Mouse (Mus musculus) layer of hippocampus, adult 2 months (tissue): ENCODE measurements around the gene Slc7a8. TPM values are rescaled to one million over a fixed set of nuclear protein-coding genes. Genes with fewer than 3 reads are reported as not detected.

Experiments used
- DNase-seq, 2 experiments: peaks; one replicate each; pipeline ENCODE4 v3.0.0; 2022; ENCODE audit warnings: low spot score in 2 of 2
- H3K27ac ChIP-seq: fragments of 200-600 bp; 2 replicates; pipeline ENCODE4 v1.8.1; 2022
- H3K4me3 ChIP-seq: fragments of 200-600 bp; 2 replicates; pipeline ENCODE4 v1.8.1; 2022; ENCODE audit warnings: mild to moderate bottlenecking
- CTCF ChIP-seq: fragments of 200-600 bp; conservative IDR thresholded peaks from 2 replicates; pipeline ENCODE4 v1.8.1; 2022; ENCODE audit warnings: antibody characterized with exemption, mild to moderate bottlenecking, moderate library complexity
- total RNA-seq, 2 experiments: library from RNA; stranded (reverse); gene quantifications; 2 replicates each; pipeline ENCODE4 v1.2.3; 2021

Gene Slc7a8
- total RNA-seq, 2 experiments from 2014 or later = 49.4 to 54.1 TPM

DNA sequence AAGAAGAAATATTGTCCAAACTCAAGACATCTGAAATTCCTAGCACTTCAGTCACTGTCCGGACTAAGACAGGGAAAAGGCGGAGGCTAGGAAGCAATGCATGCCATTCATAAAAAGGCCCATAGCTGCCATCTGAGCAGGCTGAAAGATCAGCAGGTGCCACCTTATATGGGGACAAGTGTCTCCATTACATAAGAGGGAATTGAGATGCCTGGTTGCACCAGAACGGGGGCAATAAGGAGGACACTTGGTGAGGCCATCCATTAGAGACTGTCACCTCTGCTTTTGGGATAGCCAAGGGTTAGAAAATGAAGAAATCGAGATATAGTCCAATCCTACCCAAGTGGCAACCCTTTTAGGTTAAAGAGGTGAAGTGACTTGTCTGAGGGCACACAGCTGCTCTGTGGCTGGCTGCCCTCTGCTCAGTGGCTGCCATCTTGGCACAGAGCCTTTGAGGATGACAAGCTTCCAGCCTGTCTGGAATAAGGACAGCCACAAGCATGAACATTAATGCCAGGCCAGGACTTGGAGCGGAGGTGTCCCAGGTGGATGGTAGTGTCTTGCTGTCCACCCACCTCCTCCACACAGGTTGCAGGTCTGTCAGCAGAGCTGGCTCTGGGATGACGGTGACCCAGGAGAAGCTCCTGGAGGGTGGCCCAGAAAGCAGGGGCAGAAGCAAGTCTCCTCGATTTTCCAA is 60.9 kb downstream of the Slc7a8 start:
- no peak for DNase-seq
- no peak overlapping the region for H3K27ac ChIP-seq
- no peak overlapping the region for H3K4me3 ChIP-seq
- TF ChIP-seq CTCF = no peak

DNA sequence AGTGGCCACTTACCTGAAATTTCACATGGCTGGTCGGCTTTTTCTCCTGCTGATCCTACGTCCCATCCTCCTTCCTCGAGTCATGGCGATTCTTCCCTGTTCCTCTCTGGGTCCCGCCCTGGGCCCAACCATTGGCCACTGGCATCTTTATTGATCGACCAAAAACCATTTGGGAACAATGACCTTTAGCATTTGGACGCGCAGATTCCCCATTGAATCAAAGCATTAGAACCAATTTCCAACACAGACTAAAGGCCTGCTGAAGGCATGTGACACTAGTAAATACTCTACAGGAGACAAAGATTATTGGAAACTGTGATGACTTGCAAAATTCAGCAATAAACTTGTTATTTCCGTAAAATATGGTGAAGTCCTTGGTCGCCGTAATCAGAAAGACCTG is 61.7 kb downstream of the Slc7a8 start:
- DNase-seq = no peak
- no peak overlapping the region for H3K4me3 ChIP-seq
- TF ChIP-seq CTCF = no peak
- no peak overlapping the region for H3K27ac ChIP-seq

- no peak overlapping the region for H3K4me3 ChIP-seq
- no peak for TF ChIP-seq CTCF
- no peak overlapping the region for H3K27ac ChIP-seq
- no peak for DNase-seq
These were observed 66.3 kb downstream of the Slc7a8 start for GRCm38 (mm10) chr14:54715402-54715801.

DNA sequence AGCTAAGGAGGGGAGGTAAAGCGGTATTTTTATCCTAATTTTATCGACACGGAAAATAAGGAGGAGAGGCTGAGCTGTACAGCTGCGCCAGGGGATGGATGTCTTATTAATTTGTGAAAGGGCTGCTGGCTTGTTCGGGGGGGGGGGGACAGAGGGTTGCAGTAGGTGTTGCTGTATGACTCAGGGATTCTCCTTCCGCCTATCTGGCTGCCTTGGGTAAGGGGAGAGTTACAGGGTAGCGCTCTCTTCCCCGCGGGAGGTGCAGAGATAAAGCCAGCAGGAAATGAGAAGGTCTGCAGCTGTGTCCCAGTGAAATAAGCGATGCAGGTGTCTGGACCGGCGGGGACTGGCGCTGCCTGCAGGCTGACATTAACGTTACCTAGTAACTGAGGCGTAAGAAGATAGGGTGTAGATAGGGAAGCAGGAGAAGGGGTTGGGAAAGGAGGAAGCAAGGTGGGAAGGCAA is 67.1 kb downstream of the Slc7a8 start:
- Histone ChIP-seq H3K4me3 (peak overlapping the region; percentile 55), H3K27ac (peak overlapping the region; percentile 75)
- TF ChIP-seq CTCF = no peak
- DNase-seq = no peak

- peak; percentile 79 to 83 for DNase-seq
These were observed 67.6 kb downstream of the Slc7a8 start for GRCm38 (mm10) chr14:54714121-54714520.

GRCm38 (mm10) chr14:54712861-54713260 is 68.9 kb downstream of the Slc7a8 start:
- no peak overlapping the region for H3K4me3 ChIP-seq
- 0 out of 2 replicates have a peak overlapping the region, but pooled peaks have one; percentile 32 for H3K27ac ChIP-seq
- DNase-seq = no peak
- TF ChIP-seq CTCF = no peak

More at GRCm38 (mm10) chr14:54714121-54714520, 67.6 kb downstream of the Slc7a8 start:
- H3K4me3 ChIP-seq = peak overlapping the region; percentile 55
- peak; percentile 98 for TF ChIP-seq CTCF
- peak overlapping the region; percentile 75 for H3K27ac ChIP-seq

DNA sequence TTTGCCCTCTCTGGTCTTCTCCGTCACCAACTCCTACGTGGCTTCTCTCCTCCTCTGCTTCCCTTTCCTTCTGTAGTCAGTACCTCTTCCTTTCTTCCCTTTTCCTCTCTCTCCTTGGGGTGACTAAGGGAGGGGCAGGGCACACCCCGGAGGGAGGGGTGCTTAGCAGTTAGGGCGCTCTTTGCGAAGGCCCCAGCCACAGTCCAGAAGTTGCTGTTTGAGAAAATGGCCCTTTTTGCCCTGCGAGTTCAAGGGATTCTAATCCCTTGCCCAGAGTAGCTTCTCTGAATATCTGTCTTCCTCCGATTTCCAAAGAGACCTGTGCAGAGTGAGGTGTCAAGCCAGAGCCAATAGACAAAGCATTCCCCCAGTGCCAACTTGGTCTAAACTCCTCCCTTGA is 69.7 kb downstream of the Slc7a8 start, which contains the start of gene Cebpe:
Gene Cebpe, minus strand, starts transcription at position 101 of the 400 bp plus-strand sequence.
- Histone ChIP-seq H3K4me3 (no peak within 1 kb of the TSS), H3K27ac (0 out of 2 replicates have a peak within 1 kb of the TSS, but pooled peaks have one; percentile 32)
- TF ChIP-seq CTCF = no peak
- no peak for DNase-seq

DNA sequence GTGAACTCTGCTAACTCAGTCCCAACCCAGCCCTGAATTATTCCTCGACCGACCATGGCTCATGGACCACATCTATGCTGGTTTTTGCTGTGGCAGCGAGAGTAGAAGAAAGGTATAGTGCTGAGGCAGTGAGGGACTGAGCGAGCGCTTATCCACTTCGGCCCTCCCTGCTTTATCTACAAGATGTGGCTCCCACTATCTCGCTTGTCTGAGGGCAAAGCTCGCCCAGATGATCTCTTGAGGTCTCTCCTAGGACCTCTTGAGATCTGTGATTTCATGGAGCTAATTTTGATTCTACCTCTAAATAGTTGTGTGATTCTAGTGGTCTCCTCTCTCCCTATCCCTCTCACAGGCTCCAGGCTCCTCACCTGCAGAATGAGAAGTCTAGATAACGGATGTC is 72.7 kb downstream of the Slc7a8 start:
- Histone ChIP-seq H3K4me3 (no peak overlapping the region), H3K27ac (no peak overlapping the region)
- no peak for TF ChIP-seq CTCF
- DNase-seq = no peak

- H3K27ac ChIP-seq = no peak overlapping the region
- no peak for TF ChIP-seq CTCF
- no peak for DNase-seq
- no peak overlapping the region for H3K4me3 ChIP-seq
These were observed 75.0 kb downstream of the Slc7a8 start for GRCm38 (mm10) chr14:54706589-54707320.

DNA sequence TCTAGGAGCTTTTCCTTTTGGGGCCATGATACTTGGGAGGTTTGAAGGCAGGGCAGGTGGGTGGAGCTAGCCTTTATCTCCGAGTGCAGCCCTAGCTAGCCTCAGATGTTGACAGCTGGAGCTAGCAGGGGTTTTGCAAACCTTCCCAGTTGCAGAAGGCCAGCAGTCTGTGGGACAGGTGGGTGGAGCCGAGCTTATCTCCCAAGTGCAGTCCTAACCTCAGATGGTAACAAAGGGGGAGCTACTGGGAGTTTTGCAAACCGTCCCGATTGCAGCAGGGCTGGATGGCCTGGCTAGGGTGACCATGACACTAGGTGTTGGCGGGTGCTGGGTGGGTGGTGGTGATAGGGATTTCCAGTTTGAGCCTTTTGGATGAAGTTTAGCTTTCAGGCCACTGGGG is 75.9 kb downstream of the Slc7a8 start:
- TF ChIP-seq CTCF = no peak
- no peak overlapping the region for H3K27ac ChIP-seq
- DNase-seq = no peak
- H3K4me3 ChIP-seq = no peak overlapping the region

DNA sequence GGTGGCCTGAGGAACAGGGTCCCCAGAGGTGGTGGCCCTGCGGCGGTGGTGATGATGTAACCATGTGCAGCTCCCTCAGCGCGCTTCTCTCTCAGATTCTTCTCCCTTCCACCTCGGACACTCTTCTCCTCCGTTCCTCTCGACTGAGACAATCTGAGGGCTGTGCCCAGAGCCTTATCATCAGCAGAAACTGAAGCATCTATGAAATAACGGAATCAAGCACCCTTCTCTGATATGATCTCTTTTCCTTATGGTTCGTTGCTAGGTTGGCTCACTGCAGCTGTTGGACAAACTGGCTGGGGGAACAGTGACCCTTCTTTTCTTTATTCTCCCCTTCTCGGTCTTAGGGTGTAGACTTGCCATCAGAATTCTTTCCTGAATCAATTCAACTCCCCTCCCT is 78.5 kb downstream of the Slc7a8 start:
- no peak for DNase-seq
- Histone ChIP-seq H3K27ac (no peak overlapping the region), H3K4me3 (no peak overlapping the region)
- no peak for TF ChIP-seq CTCF

- peak; percentile 60 to 84 for DNase-seq
- Histone ChIP-seq H3K4me3 (no peak overlapping the region), H3K27ac (no peak overlapping the region)
- peak; percentile 89 for TF ChIP-seq CTCF
These were observed 80.4 kb downstream of the Slc7a8 start for GRCm38 (mm10) chr14:54701298-54701697.

- no peak for DNase-seq
- TF ChIP-seq CTCF = no peak
- no peak overlapping the region for H3K27ac ChIP-seq
These were observed 82.2 kb downstream of the Slc7a8 start for GRCm38 (mm10) chr14:54699586-54699985.

More at GRCm38 (mm10) chr14:54699586-54699985, 82.2 kb downstream of the Slc7a8 start:
- no peak overlapping the region for H3K4me3 ChIP-seq
